Mouse (Mus musculus): ENCODE measurements around the gene Dcp1a.

The Dcp1a gene

DNA sequence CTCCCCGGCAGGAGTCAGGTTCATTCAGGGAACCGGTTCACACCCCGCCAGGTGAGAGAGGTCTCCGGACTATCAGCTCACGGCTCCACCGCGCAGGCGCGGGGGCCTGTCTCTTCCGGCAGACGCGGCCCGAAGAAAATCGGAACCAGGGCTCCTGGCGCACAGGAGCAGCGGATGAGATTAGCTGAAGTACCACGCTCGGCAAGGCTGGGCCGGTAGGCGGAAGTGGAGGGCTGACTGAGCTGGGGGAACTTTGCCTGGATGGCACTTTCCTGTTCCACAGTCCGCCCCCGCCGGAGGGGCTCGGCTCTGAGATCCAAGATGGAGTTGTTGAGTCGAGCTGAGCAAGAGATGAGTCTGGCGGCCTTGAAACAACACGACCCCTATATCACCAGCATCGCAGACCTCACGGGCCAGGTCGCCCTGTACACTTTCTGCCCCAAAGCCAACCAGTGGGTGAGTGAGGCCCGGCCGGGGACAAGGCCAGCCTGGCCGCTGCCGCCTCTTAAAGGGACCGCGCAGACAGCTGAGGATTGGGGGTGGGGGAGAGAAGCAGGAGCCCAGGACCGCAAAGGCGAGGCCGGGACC, at the start of gene Dcp1a:
Gene Dcp1a, plus strand, starts transcription at position 175 of the 588 bp plus-strand sequence.
- Histone ChIP-seq H3K36me3 (ENCODE audit: control insufficient read depth, insufficient read depth, low read length, poor library complexity, severe bottlenecking) (no peaks in the 10 kb centered on the region; the same call in 1 of the 2 replicates), H3K27me3 (ENCODE audit: control insufficient read depth, insufficient read depth, low read length, poor library complexity, severe bottlenecking) (no peaks in the 10 kb centered on the region)
- DNase-seq (ENCODE audit: low read depth, low spot score), result peak; percentile 98

DNA sequence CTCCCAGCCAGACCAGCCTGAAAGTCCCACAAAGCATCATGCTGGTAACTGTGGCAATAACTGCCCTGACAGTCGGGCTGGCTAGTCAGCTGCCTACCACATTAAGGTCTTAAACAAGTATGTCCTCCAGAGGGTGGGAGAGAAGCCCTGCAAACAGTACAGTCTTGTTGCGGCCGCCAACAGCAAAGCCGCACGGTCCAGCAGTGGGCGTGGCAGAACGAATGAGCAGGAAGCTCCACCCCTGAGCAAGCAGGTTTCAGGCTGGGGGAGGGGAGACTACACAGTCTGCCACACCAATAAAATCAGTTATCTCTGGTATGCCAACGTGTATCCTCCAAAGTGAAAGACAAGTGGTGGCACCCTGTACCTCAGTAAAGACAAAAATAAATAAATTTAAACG, 49.7 kb upstream of the Dcp1a start:
- DNase-seq (ENCODE audit: low read depth, low spot score), result no peak

DNA sequence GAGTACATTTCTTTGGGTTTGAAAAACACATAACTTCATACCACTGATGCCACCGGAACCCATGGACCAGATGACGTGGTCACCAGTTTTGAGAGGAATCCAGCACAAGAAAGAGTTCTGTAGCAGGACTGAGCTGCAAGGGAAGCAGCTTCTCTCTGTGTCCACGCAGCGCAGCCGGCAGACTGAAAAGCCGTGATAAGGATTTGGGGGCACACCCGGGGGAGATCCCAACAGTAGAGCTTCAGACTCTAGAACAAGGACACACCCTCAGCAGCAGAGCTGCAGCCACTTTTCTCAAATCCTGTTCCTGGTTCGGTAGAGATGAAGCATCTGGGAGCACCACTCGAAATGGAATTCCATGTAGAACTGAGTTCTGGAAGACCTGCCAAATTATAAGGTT, 49.3 kb upstream of the Dcp1a start:
- H3K27me3 ChIP-seq (ENCODE audit: control insufficient read depth, insufficient read depth, low read length, poor library complexity, severe bottlenecking), result no peaks in the 10 kb centered on the region
- no peak for DNase-seq (ENCODE audit: low read depth, low spot score)
- no peaks in the 10 kb centered on the region for H3K36me3 ChIP-seq (ENCODE audit: control insufficient read depth, insufficient read depth, low read length, poor library complexity, severe bottlenecking)

More for the DNA sequence above, 49.7 kb upstream of the Dcp1a start:
- Histone ChIP-seq H3K36me3 (ENCODE audit: control insufficient read depth, insufficient read depth, low read length, poor library complexity, severe bottlenecking) (no peaks in the 10 kb centered on the region), H3K27me3 (ENCODE audit: control insufficient read depth, insufficient read depth, low read length, poor library complexity, severe bottlenecking) (no peaks in the 10 kb centered on the region)

GRCm38 (mm10) chr14:30430446-30430845, 48.9 kb upstream of the Dcp1a start:
- Histone ChIP-seq H3K36me3 (ENCODE audit: control insufficient read depth, insufficient read depth, low read length, poor library complexity, severe bottlenecking) (no peaks in the 10 kb centered on the region), H3K27me3 (ENCODE audit: control insufficient read depth, insufficient read depth, low read length, poor library complexity, severe bottlenecking) (no peaks in the 10 kb centered on the region)
- no peak for DNase-seq (ENCODE audit: low read depth, low spot score)

- Histone ChIP-seq H3K36me3 (ENCODE audit: control insufficient read depth, insufficient read depth, low read length, poor library complexity, severe bottlenecking) (no peaks in the 10 kb centered on the region), H3K27me3 (ENCODE audit: control insufficient read depth, insufficient read depth, low read length, poor library complexity, severe bottlenecking) (no peaks in the 10 kb centered on the region)
- no peak for DNase-seq (ENCODE audit: low read depth, low spot score)
Observed at GRCm38 (mm10) chr14:30435316-30435715, 44.0 kb upstream of the Dcp1a start.

GRCm38 (mm10) chr14:30439915-30440314, 39.4 kb upstream of the Dcp1a start:
- Histone ChIP-seq H3K36me3 (ENCODE audit: control insufficient read depth, insufficient read depth, low read length, poor library complexity, severe bottlenecking) (no peaks in the 10 kb centered on the region), H3K27me3 (ENCODE audit: control insufficient read depth, insufficient read depth, low read length, poor library complexity, severe bottlenecking) (no peaks in the 10 kb centered on the region)
- no peak for DNase-seq (ENCODE audit: low read depth, low spot score)

- H3K27me3 ChIP-seq (ENCODE audit: control insufficient read depth, insufficient read depth, low read length, poor library complexity, severe bottlenecking), result no peaks in the 10 kb centered on the region
- DNase-seq (ENCODE audit: low read depth, low spot score), result no peak
- H3K36me3 ChIP-seq (ENCODE audit: control insufficient read depth, insufficient read depth, low read length, poor library complexity, severe bottlenecking), result no peaks in the 10 kb centered on the region
Observed at GRCm38 (mm10) chr14:30455801-30456595, 23.3 kb upstream of the Dcp1a start.

DNA sequence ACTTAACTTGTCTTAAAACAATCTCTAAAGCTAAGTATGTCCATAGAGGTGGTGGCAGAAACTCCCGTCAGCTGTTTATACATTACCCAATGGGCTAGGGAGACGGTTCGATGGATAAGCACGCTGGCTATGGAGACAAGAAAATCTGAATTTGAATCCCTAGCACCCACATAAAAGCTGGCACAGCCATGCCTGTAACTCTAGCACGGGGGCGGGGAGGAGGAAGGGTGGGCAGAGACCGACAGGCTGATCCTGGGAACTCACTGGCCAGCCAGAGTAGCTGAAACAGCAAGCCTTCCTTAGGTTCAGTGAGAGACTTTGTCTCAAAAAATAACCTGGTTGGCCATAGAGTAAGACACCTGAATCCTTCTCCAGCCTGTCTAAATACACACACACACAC, 21.9 kb upstream of the Dcp1a start:
- no peaks in the 10 kb centered on the region for H3K36me3 ChIP-seq (ENCODE audit: control insufficient read depth, insufficient read depth, low read length, poor library complexity, severe bottlenecking)
- no peaks in the 10 kb centered on the region for H3K27me3 ChIP-seq (ENCODE audit: control insufficient read depth, insufficient read depth, low read length, poor library complexity, severe bottlenecking)
- DNase-seq (ENCODE audit: low read depth, low spot score), result no peak

- Histone ChIP-seq H3K27me3 (ENCODE audit: control insufficient read depth, insufficient read depth, low read length, poor library complexity, severe bottlenecking) (no peaks in the 10 kb centered on the region), H3K36me3 (ENCODE audit: control insufficient read depth, insufficient read depth, low read length, poor library complexity, severe bottlenecking) (no peaks in the 10 kb centered on the region)
- DNase-seq (ENCODE audit: low read depth, low spot score), result peak; percentile 78
Observed at GRCm38 (mm10) chr14:30457897-30458296, 21.4 kb upstream of the Dcp1a start.

DNA sequence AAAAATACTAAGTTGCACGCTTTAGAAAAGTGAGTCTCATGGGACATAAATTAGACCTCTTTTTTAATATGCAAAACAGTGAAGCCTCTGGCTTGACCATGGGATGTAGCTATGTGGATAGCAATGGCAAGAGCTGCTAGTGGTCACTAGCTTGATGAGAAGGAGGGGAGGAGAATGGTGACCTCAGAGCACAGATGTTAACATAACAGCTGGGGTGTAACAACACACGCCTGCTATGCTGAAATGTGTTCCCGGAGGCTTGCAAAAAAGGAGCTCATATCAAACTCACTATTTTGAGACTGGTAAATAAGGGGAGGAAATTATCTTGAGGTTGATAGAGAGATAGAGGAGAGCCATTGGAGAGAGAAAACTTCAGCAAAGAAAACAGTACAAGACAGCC, 20.5 kb upstream of the Dcp1a start:
- Histone ChIP-seq H3K36me3 (ENCODE audit: control insufficient read depth, insufficient read depth, low read length, poor library complexity, severe bottlenecking) (no peaks in the 10 kb centered on the region), H3K27me3 (ENCODE audit: control insufficient read depth, insufficient read depth, low read length, poor library complexity, severe bottlenecking) (no peaks in the 10 kb centered on the region)
- DNase-seq (ENCODE audit: low read depth, low spot score), result no peak

DNA sequence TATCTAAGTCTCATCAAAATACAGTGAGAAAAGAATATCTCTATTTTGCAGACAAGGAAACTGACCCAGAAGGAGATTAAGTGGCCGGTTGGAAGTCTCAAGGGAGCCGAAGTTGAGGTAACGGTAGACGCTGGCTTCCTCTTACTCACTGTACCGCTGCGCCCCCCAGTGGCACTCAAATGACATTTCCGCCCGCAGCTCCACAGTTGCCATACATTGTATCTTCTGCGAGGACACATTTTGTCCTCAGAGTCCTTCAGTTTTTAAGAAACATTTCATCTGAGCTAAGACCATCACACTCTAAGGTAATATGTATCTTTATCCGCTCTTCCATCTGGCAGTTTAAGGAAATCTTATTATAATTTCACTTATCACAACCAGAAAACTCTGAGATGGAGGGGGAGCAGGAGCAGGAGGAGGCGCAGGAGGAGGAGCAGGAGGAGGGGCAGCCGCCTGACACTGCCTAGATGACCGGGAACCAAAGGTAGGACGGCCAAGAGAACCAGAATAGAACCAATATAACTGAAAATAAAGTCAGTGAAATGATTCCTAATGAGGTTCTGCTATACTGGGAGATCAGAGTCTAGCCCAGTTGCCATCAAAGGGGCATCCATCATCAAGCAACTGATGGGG, 19.3 kb upstream of the Dcp1a start:
- no peaks in the 10 kb centered on the region for H3K36me3 ChIP-seq (ENCODE audit: control insufficient read depth, insufficient read depth, low read length, poor library complexity, severe bottlenecking)
- no peaks in the 10 kb centered on the region for H3K27me3 ChIP-seq (ENCODE audit: control insufficient read depth, insufficient read depth, low read length, poor library complexity, severe bottlenecking)

DNA sequence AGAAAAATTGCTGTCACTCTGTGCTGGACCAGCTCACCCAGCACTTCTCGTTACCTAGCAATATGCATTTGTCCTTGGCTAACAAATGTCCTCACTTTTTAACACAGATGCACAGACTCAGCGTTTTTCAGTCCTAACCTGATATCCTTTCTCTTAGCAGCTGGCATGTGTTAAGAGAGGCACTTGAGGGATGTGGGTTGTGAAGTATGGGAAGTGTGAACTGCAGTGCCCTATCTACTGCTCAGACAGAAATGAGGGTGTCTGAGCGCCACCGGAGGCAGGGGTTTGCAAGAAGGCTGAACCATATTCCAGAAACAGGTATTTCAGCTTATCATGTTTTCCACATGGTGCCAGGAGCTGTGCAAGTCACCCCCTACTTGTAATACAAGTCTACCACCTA, 16.0 kb upstream of the Dcp1a start:
- no peaks in the 10 kb centered on the region for H3K36me3 ChIP-seq (ENCODE audit: control insufficient read depth, insufficient read depth, low read length, poor library complexity, severe bottlenecking)
- DNase-seq (ENCODE audit: low read depth, low spot score), result no peak
- no peaks in the 10 kb centered on the region for H3K27me3 ChIP-seq (ENCODE audit: control insufficient read depth, insufficient read depth, low read length, poor library complexity, severe bottlenecking)

More for the DNA sequence above, 19.3 kb upstream of the Dcp1a start:
- peak; percentile 89 for DNase-seq (ENCODE audit: low read depth, low spot score)

GRCm38 (mm10) chr14:30473605-30474004, 5.7 kb upstream of the Dcp1a start:
- no peaks in the 10 kb centered on the region for H3K27me3 ChIP-seq (ENCODE audit: control insufficient read depth, insufficient read depth, low read length, poor library complexity, severe bottlenecking)
- no peak for DNase-seq (ENCODE audit: low read depth, low spot score)
- H3K36me3 ChIP-seq (ENCODE audit: control insufficient read depth, insufficient read depth, low read length, poor library complexity, severe bottlenecking), result no peaks in the 10 kb centered on the region

GRCm38 (mm10) chr14:30474416-30474815, 4.9 kb upstream of the Dcp1a start:
- Histone ChIP-seq H3K36me3 (ENCODE audit: control insufficient read depth, insufficient read depth, low read length, poor library complexity, severe bottlenecking) (no peaks in the 10 kb centered on the region), H3K27me3 (ENCODE audit: control insufficient read depth, insufficient read depth, low read length, poor library complexity, severe bottlenecking) (no peaks in the 10 kb centered on the region)
- DNase-seq (ENCODE audit: low read depth, low spot score), result no peak

DNA sequence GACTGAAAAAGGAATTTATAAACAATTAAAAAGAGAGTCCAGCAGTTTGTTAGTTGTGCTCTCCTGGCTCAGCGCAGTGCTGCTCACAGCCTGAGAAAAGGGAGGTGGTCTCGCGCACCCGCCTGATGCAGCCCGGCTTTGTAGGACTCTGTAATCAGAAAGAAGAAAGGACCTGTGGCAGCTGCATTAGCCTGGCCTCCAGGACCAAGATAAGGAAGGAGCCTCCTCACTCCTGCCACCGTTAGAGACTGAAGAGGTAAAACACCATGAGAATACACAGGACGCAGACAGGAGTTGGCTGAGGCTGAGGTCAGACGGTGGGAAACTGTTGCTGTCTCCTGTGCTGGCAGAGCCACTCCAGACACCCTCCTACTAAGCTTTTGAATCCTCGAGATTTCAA, 12.0 kb downstream of the Dcp1a start, which contains the start of gene Cacna1d:
Gene Cacna1d, minus strand, starts transcription at position 114 of the 400 bp plus-strand sequence.
- no peak for DNase-seq (ENCODE audit: low read depth, low spot score)
- Histone ChIP-seq H3K36me3 (ENCODE audit: control insufficient read depth, insufficient read depth, low read length, poor library complexity, severe bottlenecking) (peaks cover 6% of the 10 kb centered on the region), H3K27me3 (ENCODE audit: control insufficient read depth, insufficient read depth, low read length, poor library complexity, severe bottlenecking) (no peaks in the 10 kb centered on the region)
